Mouse (Mus musculus) retina, embryonic 14.5 days (tissue): ENCODE results near the gene Ogfod3.

Experiments
- DNase-seq: peaks from one replicate; pipeline ENCODE4 v3.0.0-alpha.2; 2015; ENCODE audit warnings: low spot score

Gene Ogfod3

DNA sequence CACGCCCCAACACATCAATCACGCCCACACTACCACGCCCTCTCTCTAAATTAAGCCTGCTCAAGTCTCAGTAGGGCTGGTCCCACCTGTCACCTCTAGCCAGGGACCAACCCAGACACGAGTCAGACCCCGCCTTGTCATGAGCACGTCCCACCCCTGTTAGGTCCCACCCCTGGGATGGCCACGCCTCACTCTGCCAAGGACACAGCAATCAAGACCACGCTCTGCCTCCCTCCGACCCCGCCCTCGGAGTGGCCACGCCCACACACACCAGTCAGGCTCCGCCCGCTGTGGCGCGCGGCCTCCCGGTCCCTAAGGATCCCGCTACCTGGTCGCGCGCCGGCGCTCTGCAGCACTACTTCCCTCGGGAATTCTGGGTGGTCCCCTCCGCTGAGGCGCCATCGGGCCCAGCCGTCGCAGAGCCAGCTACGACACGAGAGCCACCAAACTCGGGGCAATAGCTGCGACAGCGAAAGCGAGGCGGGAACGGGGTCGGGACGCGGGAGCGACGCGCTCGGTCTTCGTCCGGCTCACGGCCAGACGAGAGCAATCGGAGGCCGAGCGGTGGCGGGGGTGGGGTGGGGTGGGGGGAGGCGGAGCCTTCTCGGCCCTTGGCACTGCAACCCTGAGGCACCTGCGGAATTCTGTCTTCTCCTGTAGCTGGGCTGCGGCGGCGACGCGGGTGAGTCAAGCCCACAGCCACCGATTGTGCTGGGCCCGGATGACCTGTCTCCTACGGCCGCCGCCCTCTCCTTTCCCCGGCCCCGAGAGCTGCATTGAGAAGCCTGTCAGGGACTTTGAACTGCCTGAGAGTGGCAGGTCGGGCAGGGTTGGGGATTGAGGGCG is at the start of gene Ogfod3, which contains the start of gene Hexdc:
TSS of gene Ogfod3 (minus strand) at position 551 of the 846 bp plus-strand sequence.
TSS of gene Hexdc (plus strand) at position 273 of the 846 bp plus-strand sequence.
- peak; percentile 97 for DNase-seq

- DNase-seq: no peak
Observed at GRCm38 (mm10) chr11:121250196-121250595, 45.7 kb upstream of the Ogfod3 start.

- DNase-seq: no peak
Observed at GRCm38 (mm10) chr11:121239669-121240068, 35.2 kb upstream of the Ogfod3 start.

DNA sequence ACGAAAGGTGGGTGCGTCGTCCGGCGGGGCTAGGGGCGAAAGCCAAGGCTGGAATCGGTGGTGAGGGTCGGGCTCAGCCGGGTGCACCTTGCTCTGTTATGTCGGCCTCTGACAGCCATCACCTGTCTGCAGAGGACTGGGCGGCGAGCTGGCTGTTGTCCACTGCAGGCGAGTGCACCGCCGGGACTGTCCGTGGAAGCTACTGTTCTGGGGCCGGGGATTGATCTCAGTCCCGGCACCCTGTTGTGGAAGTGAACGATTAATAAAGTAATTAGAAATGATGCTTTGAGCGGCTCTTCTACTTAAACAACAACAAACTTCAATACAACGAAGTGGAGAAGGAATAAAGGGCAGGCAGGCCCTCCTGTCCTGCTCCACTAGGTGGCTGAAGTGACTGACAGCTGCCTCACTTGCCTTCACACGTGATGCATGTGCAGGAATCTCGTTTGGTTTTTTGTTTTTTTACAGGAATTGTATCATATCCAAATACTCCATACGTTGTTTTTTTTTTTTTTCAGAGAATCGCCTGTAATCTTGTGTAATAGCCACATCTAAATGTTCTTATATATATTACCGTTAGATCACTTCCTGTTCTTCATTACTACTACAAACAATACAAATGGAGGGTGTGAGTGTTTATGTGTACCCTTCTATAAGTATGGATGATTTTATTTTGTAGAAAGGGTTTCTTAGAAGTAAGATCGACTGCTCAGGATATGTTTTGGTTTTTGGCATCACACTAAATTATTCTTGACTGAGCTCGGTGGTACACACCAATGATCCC is 33.0 kb upstream of the Ogfod3 start:
- no peak for DNase-seq

GRCm38 (mm10) chr11:121236564-121237344 is 32.2 kb upstream of the Ogfod3 start, which contains the start of gene Narf:
Gene Narf, plus strand, starts transcription at chr11:121237253.
- DNase-seq: peak; percentile 100

DNA sequence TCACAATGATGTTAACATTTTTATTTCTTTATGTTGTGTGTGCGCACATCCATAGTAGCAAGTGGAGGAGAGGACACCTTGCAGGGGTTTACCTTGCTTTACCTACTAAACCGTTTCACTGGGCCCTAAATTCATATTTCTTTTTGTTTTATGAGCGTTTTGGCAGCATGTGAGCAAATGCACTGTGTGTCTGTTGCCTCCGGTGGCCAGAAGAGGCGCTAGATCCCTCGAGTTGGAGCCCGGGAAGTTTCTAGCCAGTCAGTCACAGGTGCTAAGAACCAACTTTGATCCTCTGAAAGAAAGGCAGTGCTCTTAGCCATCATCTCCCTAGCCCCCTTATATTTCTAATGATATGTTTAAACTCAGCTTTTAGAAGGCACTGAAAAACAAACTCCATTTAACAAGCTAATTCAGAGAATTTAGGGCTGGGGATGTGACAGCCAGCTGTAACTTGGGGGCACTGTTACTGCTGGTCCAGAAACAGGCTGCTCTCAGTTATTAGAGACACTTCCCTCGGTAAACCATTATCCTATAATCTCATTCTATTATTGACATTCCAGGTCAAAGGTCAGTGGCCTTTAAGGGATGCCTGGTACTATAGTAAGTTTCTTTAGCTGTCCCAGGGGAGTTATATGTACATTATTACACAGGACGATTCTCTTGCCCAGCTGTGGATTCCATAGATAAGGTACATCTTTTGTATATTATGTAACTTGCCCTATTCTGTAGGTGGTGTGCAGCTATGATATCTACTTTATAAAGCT is 31.1 kb upstream of the Ogfod3 start:
- peak; percentile 53 for DNase-seq

DNA sequence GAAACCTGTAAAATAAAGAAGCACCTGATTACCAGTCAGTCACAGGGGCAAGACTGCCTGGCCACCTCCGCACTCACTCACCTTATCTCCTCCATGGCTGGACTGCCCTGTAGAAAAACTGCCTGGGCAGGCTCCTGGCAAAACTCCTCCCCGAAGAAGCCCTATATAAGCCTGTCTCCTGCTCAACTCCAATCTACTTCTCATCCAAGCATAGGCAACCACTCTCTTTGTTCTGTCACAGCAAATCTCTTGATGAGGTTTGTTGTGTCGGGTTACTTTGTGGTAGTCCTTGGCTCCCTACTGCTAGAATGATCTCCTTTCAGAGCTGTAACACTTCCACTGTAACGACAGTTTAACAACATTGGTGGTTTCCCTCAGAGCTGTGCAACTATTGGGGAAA is 28.2 kb upstream of the Ogfod3 start:
- no peak for DNase-seq

DNA sequence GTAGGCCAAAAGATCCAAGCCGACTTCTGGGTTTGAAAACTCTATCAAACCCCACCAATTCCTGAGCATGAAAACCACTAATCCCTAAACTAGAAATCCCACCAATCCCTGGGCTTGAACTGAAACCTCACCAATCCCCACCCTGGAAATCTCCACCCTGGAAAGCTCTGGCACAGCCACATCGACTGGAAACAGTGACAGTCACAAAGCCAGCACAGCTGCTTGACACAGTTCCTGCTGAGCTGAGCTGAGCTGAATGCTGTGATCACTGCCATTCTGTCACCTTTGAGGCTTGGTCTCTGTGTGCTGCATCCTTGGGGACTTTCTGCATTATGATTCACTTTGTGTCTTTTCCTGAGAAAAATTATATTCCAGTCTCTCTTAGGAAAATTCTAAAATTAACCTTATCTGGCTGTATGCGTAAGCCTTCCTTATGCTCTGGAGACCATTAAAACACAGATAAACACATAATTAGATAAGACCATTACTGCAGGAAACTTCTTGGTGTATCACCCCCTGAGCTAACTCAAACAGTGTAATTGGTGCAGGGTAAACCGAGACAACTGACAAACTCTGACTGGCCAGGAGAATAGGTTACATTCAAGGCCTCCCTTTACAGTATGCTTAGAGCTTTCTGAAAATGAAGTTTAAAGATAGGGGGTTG is 27.2 kb upstream of the Ogfod3 start:
- peak; percentile 55 for DNase-seq

GRCm38 (mm10) chr11:121231191-121231590 is 26.7 kb upstream of the Ogfod3 start:
- DNase-seq: no peak

- DNase-seq: peak; percentile 68
Observed at GRCm38 (mm10) chr11:121229018-121229439, 24.5 kb upstream of the Ogfod3 start, which contains the start of gene Cybc1. Gene Cybc1, minus strand, starts transcription at chr11:121229322.

DNA sequence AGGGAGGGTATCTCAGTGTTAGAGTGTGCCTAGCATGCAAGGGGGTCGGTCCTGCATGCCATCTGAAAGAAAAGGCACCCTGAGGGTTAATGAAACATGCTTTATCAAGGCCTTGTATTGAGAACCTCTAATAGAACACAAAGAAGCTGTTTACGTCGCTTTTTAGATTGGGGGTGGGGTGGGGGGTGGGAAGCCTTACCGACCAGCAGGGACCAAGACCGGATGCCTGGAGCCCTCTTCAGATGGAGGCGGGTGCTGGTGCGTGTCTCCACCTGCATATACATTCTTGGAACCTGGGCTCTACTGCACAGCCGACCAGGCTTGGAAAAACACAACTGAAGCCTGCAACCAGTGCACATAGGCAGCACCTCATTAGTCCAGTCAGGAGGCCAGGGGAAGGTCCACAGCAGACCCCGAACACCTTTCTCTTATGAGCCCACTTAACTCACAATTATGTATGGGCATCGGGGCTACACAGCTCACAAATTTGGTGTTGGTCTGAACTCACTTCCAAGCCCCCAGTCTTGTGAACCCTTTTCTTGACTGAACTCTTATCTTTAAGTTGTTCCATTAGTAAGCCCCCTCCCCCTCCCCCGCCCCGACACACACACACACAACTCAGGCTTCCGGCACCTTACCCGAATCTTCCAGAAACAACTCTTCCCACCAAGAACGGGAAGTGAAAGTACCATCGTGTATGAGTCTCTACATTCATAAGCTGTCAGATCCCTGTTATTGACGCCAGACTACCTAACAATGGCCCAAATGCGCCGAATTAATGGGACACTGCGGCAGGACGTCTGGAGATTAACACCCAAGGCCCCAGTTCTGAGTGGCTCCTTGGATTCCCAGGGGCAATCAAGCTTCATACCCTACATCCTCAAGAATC is 23.9 kb upstream of the Ogfod3 start:
- DNase-seq: no peak

- no peak for DNase-seq
Observed at GRCm38 (mm10) chr11:121221321-121222010, 17.0 kb upstream of the Ogfod3 start.

DNA sequence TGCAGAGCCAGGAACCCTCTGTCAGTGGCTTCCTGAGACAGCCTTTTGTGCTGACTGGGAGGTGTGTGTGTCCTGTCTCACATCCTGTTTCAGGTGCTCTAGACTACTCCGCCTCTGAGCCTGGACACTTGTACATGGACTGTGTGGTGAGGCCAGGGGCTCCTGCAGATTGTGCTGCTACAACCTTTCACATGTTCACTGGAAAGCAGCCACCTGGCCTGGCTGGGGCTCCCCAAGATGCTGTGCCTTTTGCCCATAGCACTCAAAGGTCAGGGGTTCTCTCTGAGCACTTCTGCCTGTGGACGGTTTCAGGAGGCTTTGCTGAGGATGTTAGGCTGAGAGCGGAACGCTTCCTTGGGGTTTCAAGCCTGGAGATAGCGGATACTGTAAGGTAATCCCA is 16.3 kb upstream of the Ogfod3 start:
- DNase-seq: no peak

DNA sequence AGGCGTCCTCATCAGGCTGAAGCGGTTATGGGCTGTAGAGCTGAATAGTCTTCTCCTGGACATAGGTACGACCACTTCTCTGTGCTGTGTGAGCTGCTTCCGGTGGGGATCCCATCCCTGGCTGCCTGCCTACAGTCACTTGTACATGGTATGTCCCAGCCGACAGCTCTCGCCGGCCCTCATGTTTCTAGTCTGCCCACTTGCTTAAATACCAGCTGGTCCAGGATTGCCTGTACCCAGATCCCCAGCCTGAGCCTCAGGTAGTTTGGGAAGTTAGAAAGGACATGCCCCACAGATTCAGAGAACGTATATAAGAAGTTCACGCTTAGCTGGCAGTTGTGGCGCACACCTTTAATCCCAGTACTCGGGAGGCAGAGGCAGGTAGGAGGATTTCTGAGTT is 15.3 kb upstream of the Ogfod3 start:
- no peak for DNase-seq

DNA sequence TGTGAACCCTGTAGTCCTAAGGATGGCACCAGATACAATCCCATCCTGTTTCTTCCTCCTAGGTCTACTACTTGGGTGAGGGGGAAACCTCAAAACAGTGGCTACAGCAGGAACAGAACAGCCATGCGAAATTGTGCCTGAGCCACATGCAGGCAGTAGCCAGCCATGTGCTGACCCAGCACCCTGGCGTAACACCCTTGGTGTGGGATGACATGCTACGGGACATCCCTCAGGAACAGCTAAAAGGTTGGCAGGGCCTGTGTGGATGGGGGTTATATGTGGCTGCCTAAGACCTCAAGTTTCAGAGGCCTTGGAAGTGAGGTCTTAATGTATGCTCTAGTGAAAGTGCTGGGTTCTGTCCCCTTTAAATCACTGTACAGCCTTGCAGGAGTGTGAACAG is 12.3 kb upstream of the Ogfod3 start:
- DNase-seq: no peak

DNA sequence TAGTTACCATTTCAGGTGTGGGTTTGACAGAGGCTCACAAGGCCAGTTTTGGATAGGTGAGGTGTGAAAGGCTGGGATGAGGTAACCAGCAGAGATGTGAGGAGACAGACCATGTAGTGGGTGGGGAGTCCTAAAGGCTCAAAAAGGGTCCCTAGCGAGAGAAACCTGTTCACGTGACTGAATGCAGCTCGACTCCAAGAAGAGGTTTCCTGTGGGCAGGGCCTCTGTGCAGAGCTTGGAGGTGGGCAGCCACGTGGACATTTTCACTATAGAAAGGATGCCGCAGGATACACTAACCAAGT is 701 bp downstream of the Ogfod3 start:
- no peak for DNase-seq

DNA sequence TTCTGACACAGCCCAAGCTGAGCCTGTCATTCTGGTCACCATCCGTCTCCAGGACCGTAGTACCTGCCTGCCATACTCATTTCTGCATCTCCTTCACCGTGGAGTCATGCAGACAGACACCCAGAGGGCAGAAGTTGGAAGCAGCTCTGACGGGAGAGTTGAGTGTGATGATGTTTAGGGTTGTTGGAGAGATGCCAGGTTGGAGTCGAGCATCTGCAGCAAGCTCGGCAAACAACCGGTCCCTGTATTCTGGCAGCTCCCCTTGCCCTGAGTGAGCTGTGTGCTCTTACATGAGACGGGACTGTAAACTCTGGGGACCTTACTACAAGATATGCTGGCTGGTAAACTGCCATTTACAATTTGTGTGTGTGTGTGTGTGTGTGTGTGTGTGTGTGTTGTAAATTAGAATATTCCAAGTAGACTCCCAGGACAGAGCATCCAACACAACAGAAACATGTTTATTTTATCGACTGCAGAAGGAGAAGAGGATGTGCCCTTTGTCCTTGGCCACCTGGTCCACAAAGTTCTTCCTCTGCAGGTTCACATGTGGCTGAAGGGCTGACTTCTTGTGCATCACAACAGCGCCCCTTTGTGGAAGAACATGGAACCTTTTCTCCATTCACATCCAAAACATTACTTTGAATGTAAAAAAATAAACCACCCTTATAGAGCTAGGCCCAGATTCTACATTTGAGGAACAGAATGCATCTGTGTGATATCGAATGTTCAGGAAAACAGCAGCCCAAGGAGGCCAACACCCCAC is 2.9 kb downstream of the Ogfod3 start:
- DNase-seq: peak; percentile 67

DNA sequence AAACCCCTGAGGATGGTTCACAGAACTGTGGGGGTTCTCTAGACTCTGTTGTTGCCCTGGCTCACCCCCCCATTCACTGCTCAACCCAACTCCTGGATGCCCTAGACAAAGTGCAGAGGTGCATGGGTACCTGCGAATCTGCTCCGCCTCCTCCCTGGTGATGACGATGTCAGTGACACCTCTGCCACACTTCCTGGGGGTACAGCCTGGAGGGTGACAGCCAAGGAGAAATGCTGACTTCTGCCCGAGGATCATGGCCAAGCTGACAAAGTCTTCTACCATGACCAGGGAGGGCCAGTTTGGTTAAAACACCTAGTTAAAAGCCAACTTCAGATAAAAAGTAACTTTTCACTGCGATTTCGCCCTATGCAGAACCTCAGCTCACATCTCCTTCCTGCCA is 3.7 kb downstream of the Ogfod3 start:
- DNase-seq: no peak

GRCm38 (mm10) chr11:121199851-121200250 is 4.7 kb downstream of the Ogfod3 start:
- no peak for DNase-seq
